ENCODE assay signal across 12 mouse cellular contexts in the genomic region with DNA sequence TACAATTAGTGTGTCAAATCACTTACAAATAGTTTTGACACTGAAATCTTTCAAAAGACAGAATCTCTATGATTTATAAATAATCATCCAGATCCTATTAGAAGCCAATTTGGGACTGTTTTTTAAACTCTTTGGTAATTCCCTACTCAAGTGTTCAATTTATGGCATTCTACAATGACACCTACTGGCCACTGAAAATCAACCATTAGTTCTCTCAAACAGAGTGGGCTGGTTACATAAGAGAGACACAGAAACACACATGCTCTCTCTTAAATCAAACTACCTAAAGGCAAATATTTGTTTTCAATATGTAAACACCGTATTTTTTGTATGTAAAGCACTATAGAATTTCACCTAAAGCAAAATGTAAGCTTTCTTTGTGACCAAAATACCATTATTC. TPM values are rescaled to one million over a fixed set of nuclear protein-coding genes. Genes with fewer than 3 reads are reported as not detected.
A peak's percentile ranks its signal among the peaks of the same experiment; 100 is the strongest.
DNase-seq lines count a peak whose midpoint lies in the region; ATAC-seq and TF ChIP-seq lines count a peak whose summit lies in the region.
"Had no signal": no experiment of that assay in that cellular context is flagged by ENCODE, and none has a peak within 500 bp of the region (broad histone marks: within the 10 kb centered on the region; RNA-seq: fewer than 3 reads in every experiment).

No protein-coding gene starts in this region.

- peak; percentile 8 to 42 for DNase-seq in cerebellum, postnatal 10 days
- DNase-seq in cerebellum, adult 8-10 months, result no peak
- DNase-seq in kidney, postnatal 0 days (ENCODE audit: low spot score), result peak; percentile 33
- no peak for DNase-seq in kidney, adult 18-20 months
- peak; percentile 4 for DNase-seq in thymus, postnatal 0 days (ENCODE audit: low spot score)
- no peak for DNase-seq in thymus, adult 18-20 months
- DNase-seq in telencephalon, adult 2 months (ENCODE audit: low read depth, low spot score), result peak; percentile 60
- no peak for DNase-seq in urinary bladder, postnatal 10 days (ENCODE audit: low spot score)
- DNase-seq: gastrocnemius, postnatal 25 days; kidney, postnatal 25 days; thymus, adult 2 months had no signal

- H3K9me3 ChIP-seq in kidney, postnatal 0 days (replicated peaks; ENCODE audit: low read length), result no peaks in the 10 kb centered on the region
- H3K9me3 ChIP-seq: lung, embryonic 15.5 days had no signal

- H3K4me3 ChIP-seq in kidney, postnatal 0 days (replicated peaks; ENCODE audit: low read depth, low read length), result no peak overlapping the region
- H3K4me3 ChIP-seq: lung, embryonic 15.5 days had no signal

- ATAC-seq in kidney, postnatal 0 days (replicated peaks; ENCODE audit: low FRiP score, low read depth), result no peak

- no peak overlapping the region for H3K4me2 ChIP-seq in kidney, postnatal 0 days (ENCODE audit: low read length)

- WGBS in kidney, postnatal 0 days, result 70% methylated on average over 1 of the region's 1 CpGs

- H3K4me1 ChIP-seq in kidney, postnatal 0 days (replicated peaks; ENCODE audit: insufficient read depth, low read length), result peaks cover 11% of the 10 kb centered on the region; the same call in 1 of the 2 replicates

- H3K36me3 ChIP-seq in kidney, postnatal 0 days (ENCODE audit: insufficient read depth, low read length), result no peaks in the 10 kb centered on the region
- H3K36me3 ChIP-seq: lung, embryonic 15.5 days had no signal

- H3K27me3 ChIP-seq in kidney, postnatal 0 days (ENCODE audit: insufficient read depth, low read length), result no peaks in the 10 kb centered on the region
- H3K27me3 ChIP-seq: lung, embryonic 15.5 days had no signal

- peak; percentile 54; the same call in 1 of the 2 replicates for TF ChIP-seq CTCF in kidney, postnatal 0 days (IDR thresholded peaks at IDR 0.05; ENCODE audit: low read depth)

- H3K27ac ChIP-seq in kidney, postnatal 0 days, result no peak overlapping the region
- H3K27ac ChIP-seq: lung, embryonic 15.5 days had no signal

- no peak overlapping the region for H3K9ac ChIP-seq in kidney, postnatal 0 days (ENCODE audit: low read depth, low read length)
- H3K9ac ChIP-seq: lung, embryonic 15.5 days had no signal

RNA-seq across cellular contexts. Expression of a gene that starts 1.9 kb away (rescaled TPM):
- 7.5 and 8.0 TPM in 2 replicates for polyA plus RNA-seq in kidney, postnatal 0 days (2015; fragmentation: Nextera tagmentation; extraction: Ambion mirVana)
- 6.7 and 7.3 TPM in 2 replicates for polyA plus RNA-seq in thymus, postnatal 0 days (2015; fragmentation: Nextera tagmentation; extraction: Ambion mirVana)

RNA-seq across cellular contexts. Expression of a gene that starts 1.9 kb away (rescaled TPM):
- 264 and 295 TPM in 2 replicates for polyA plus RNA-seq in kidney, postnatal 0 days (2015; fragmentation: Nextera tagmentation; extraction: Ambion mirVana)
- 276 and 280 TPM in 2 replicates for polyA plus RNA-seq in thymus, postnatal 0 days (2015; fragmentation: Nextera tagmentation; extraction: Ambion mirVana)

Comparison
In these comparisons a context has a peak if more than half of its experiments do, and no peak if none do; other contexts are left out.
1. DNase-seq: peak in cerebellum, postnatal 10 days (2 of 2), kidney, postnatal 0 days (single experiment), thymus, postnatal 0 days (single experiment) and telencephalon, adult 2 months (single experiment); none in cerebellum, adult 8-10 months (single experiment), kidney, adult 18-20 months (single experiment), thymus, adult 18-20 months (0 of 2) and urinary bladder, postnatal 10 days (single experiment).